Comparison of ENCODE assay signal across 24 mouse cellular contexts in the genomic region with DNA sequence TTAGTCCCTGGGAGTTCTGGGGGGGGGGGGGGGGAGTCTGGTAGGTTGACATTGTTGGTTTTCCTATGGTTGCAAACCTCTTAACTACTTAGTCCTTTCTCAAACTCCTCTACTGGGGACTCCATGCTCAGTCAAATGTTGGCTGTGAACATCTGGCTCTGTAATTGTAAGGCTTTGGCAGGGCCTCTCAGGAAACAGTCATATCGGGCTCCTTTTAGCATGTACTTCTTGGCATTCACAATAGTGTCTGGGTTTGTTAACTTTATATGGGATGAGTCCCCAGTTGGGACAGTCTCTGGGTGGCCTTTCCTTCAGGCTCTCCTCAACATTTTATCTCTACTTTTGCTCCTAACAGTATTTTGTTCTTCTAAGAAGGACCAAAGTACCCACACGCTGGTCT.
"Had no signal": no experiment of that assay in that cellular context is flagged by ENCODE, and none has a peak within 500 bp of the region (broad histone marks: within the 10 kb centered on the region; RNA-seq: fewer than 3 reads in every experiment).

No protein-coding gene starts in this region.

- ATAC-seq: hindbrain, postnatal 0 days; intestine, embryonic 16.5 days; liver, embryonic 12.5 days had no signal

- H3K4me3 ChIP-seq: gastrocnemius, adult 2 months; heart, adult 2 months; heart, embryonic 13.5 days; heart, embryonic 15.5 days; hindbrain, embryonic 13.5 days; hindbrain, embryonic 15.5 days; kidney, embryonic 15.5 days; limb, embryonic 13.5 days; limb, embryonic 15.5 days; liver, embryonic 12.5 days had no signal

- H3K36me3 ChIP-seq: heart, embryonic 13.5 days; heart, embryonic 15.5 days; hindbrain, embryonic 13.5 days; hindbrain, embryonic 15.5 days; kidney, embryonic 15.5 days; limb, embryonic 13.5 days; limb, embryonic 15.5 days; liver, embryonic 12.5 days had no signal

- H3K4me2 ChIP-seq: heart, embryonic 13.5 days; heart, embryonic 15.5 days; hindbrain, embryonic 13.5 days; hindbrain, embryonic 15.5 days; kidney, embryonic 15.5 days; limb, embryonic 13.5 days; limb, embryonic 15.5 days; liver, embryonic 12.5 days had no signal

- H3K9me3 ChIP-seq: heart, embryonic 13.5 days; heart, embryonic 15.5 days; hindbrain, embryonic 13.5 days; hindbrain, embryonic 15.5 days; kidney, embryonic 15.5 days; limb, embryonic 13.5 days; limb, embryonic 15.5 days; liver, embryonic 12.5 days had no signal

- H3K4me1 ChIP-seq: heart, embryonic 13.5 days; heart, embryonic 15.5 days; hindbrain, embryonic 13.5 days; hindbrain, embryonic 15.5 days; kidney, embryonic 15.5 days; limb, embryonic 13.5 days; limb, embryonic 15.5 days; liver, embryonic 12.5 days had no signal

- H3K9ac ChIP-seq: heart, embryonic 13.5 days; heart, embryonic 15.5 days; hindbrain, embryonic 13.5 days; hindbrain, embryonic 15.5 days; kidney, embryonic 15.5 days; limb, embryonic 13.5 days; limb, embryonic 15.5 days; liver, embryonic 12.5 days; liver, embryonic 14.5 days had no signal

- H3K27ac ChIP-seq: gastrocnemius, adult 2 months; heart, adult 2 months; heart, embryonic 13.5 days; heart, embryonic 15.5 days; hindbrain, embryonic 13.5 days; hindbrain, embryonic 15.5 days; hindbrain, postnatal 0 days; kidney, embryonic 15.5 days; kidney, postnatal 0 days; limb, embryonic 13.5 days; limb, embryonic 15.5 days; liver, embryonic 12.5 days; liver, embryonic 14.5 days had no signal

- DNase-seq: gastrocnemius, adult 2 months; gastrocnemius, postnatal 10 days; gastrocnemius, postnatal 25 days; kidney, adult 11 months; kidney, adult 2 months; kidney, adult 9 months; kidney, postnatal 14 days; kidney, postnatal 36 days; layer of hippocampus, adult 9-11 months; layer of hippocampus, postnatal 36 days; left cerebral cortex, postnatal 4 days had no signal

- H3K27me3 ChIP-seq: heart, embryonic 13.5 days; heart, embryonic 15.5 days; hindbrain, embryonic 13.5 days; hindbrain, embryonic 15.5 days; kidney, embryonic 15.5 days; limb, embryonic 13.5 days; limb, embryonic 15.5 days; liver, embryonic 12.5 days had no signal
